Mouse (Mus musculus) heart, adult 2 months (tissue): ENCODE measurements at regions not wholly inside any gene's neighbourhood (a gene's known extent, or its start where the extent isn't known, plus 50 kb on each side); places are given as distances from the start of the nearest gene placed in this dataset.

Experiments
- CTCF ChIP-seq: fragments of 200-600 bp; IDR thresholded peaks from 2 replicates; pipeline ENCODE4 v1.8.1; 2022; ENCODE audit warnings: antibody characterized with exemption, mild to moderate bottlenecking, moderate library complexity
- EP300 ChIP-seq: fragments of 200-500 bp; IDR thresholded peaks from 2 replicates; pipeline ENCODE4 v1.6.1; 2011; ENCODE audit warnings: low read depth, low read length, control low read depth; ENCODE audit not compliant: insufficient read depth
- POLR2A ChIP-seq: fragments of 200-500 bp; IDR thresholded peaks from 2 replicates; pipeline ENCODE4 v1.6.1; 2011; ENCODE audit warnings: mild to moderate bottlenecking, low read depth, low read length, control low read depth; ENCODE audit not compliant: insufficient read depth

GRCm38 (mm10) chr2:147632737-147633136 is 271.0 kb downstream of the Pax1 start:
- TF ChIP-seq POLR2A (no peak), CTCF (no peak), EP300 (no peak)
